Mouse (Mus musculus): ENCODE measurements at regions not wholly inside any gene's neighbourhood (a gene's known extent, or its start where the extent isn't known, plus 50 kb on each side); places are given as distances from the start of the nearest gene placed in this dataset.

DNA sequence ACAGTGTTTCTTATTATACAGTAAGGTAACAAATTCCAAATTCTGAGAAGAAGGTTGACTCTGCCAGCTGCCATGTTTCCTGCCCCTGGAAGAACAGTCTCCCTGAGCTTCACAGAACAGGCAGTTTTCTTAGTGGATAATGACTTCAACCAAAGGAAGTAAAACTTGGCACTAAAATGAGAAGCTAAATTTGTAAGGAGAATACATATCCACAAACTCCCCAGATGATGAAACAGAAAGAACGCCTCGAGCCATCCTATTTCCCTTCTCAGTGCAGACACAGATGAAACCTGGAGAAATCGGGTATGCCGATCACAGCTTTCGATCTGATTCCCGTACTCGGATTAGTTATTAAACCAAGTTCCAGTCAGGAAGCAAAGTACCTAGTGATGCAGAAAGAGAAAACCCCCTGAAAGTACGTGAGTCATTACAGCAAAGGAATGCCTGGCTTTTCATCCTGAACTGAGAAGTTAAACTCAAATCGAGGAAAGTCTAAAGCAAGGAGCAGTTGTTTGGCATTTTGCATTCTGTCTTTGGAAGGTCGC lies 143.7 kb downstream of the Nsun3 start:
- H3K4me3 ChIP-seq (ENCODE audit: insufficient read depth, low read depth, low read length) = no peak overlapping the region
- no peaks in the 10 kb centered on the region for H3K4me1 ChIP-seq (ENCODE audit: control insufficient read depth, insufficient read depth, low read length)
- 82% methylated on average over 10 of the region's 10 CpGs for WGBS
- TF ChIP-seq CTCF (IDR thresholded peaks at IDR 0.05; ENCODE audit: insufficient read depth, low read depth, low read length) (no peak), POLR2A (IDR thresholded peaks at IDR 0.05; ENCODE audit: insufficient read depth, low read depth, low read length) (no peak)
- H3K27ac ChIP-seq (ENCODE audit: insufficient read depth, low read depth, low read length) = no peak overlapping the region

DNA sequence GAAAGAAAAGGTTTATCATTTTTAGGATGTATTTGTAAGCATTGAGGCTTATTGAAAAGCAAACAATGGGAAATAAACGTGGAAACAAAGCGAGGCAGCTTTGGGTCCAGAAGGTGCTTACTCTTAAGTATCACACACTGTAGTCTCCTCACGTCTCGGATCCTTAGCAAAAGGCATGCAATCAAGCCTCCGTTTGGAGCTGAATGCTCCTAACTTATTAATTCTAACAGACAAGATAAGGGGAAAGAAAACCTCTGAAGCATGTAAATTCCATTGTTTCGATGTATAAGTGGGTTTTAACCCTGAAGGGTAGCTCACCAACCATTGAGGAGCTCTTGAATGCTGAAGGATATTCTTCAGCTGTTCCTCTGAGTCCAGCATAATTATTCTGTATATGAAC lies 162.7 kb downstream of the Nsun3 start:
- TF ChIP-seq CTCF (IDR thresholded peaks at IDR 0.05; ENCODE audit: insufficient read depth, low read depth, low read length) (no peak), POLR2A (IDR thresholded peaks at IDR 0.05; ENCODE audit: insufficient read depth, low read depth, low read length) (no peak)
- Histone ChIP-seq H3K27ac (ENCODE audit: insufficient read depth, low read depth, low read length) (no peak overlapping the region), H3K4me3 (ENCODE audit: insufficient read depth, low read depth, low read length) (no peak overlapping the region), H3K4me1 (ENCODE audit: control insufficient read depth, insufficient read depth, low read length) (no peaks in the 10 kb centered on the region)
- WGBS = 50% methylated on average over 6 of the region's 6 CpGs

DNA sequence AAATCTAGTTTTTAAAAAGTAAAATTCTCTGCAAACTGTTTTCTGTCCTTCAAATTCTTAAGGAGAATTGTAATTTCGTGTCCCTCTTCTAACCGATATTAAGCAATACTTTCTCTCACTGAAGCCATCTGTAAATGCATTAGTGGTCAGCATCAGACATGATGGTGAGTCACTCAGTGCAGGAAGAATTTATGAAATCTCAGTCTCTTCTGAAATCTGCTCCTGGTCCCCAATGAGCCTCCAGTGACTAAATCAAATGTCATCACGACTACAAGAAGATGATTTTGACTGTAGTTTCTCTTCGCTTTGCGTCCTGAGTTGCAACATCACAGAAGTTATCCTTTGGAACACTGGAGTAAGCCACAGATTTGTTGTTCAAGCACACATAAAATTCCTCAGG lies 175.7 kb downstream of the Nsun3 start:
- H3K27ac ChIP-seq (ENCODE audit: insufficient read depth, low read depth, low read length) = no peak overlapping the region
- WGBS = 93% methylated on average over 5 of the region's 5 CpGs
- no peaks in the 10 kb centered on the region for H3K4me1 ChIP-seq (ENCODE audit: control insufficient read depth, insufficient read depth, low read length)
- H3K4me3 ChIP-seq (ENCODE audit: insufficient read depth, low read depth, low read length) = no peak overlapping the region
- no peak for TF ChIP-seq CTCF (IDR thresholded peaks at IDR 0.05; ENCODE audit: insufficient read depth, low read depth, low read length)

DNA sequence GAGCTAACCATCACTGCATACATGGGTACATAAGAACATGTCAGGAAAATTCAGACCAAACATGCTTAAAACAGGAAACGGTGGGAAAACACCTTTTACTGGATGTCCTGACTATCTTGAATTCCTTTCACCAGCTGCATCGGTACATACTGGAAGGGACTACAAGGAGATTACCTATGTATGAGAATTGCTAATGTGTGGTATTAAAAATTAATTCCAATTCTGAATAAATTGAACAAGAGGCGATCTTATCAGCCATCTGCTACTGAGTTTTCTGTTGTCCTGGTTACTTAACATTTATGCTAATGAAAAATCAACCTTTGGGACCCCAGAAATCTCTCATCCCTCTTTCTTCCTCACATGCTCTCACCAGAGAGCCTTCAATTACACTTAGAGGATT lies 178.0 kb downstream of the Nsun3 start:
- H3K27ac ChIP-seq (ENCODE audit: insufficient read depth, low read depth, low read length) = no peak overlapping the region
- H3K4me1 ChIP-seq (ENCODE audit: control insufficient read depth, insufficient read depth, low read length) = no peaks in the 10 kb centered on the region
- no peak overlapping the region for H3K4me3 ChIP-seq (ENCODE audit: insufficient read depth, low read depth, low read length)
- TF ChIP-seq POLR2A (IDR thresholded peaks at IDR 0.05; ENCODE audit: insufficient read depth, low read depth, low read length) (no peak), CTCF (IDR thresholded peaks at IDR 0.05; ENCODE audit: insufficient read depth, low read depth, low read length) (no peak)
- WGBS = 95% methylated on average over 3 of the region's 3 CpGs

DNA sequence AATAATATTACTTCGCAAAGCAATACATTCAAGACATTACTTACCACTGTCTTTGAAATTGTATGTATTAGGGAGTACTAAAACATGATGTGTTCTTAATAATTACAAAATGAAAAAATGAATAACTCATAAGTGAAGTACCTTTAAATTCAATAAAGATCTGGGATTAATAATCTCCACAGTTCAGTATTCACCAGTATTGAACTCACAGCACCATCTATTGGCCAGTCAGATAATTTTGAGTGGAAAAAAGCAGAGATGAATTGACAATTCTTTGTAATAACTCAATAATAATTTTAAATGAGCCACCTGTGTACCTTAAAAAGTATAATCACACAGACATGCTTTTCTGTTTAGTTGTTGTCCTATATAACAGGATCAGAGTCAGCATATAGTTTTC lies 180.7 kb downstream of the Nsun3 start:
- no peak overlapping the region for H3K4me3 ChIP-seq (ENCODE audit: insufficient read depth, low read depth, low read length)
- TF ChIP-seq CTCF (IDR thresholded peaks at IDR 0.05; ENCODE audit: insufficient read depth, low read depth, low read length) (no peak), POLR2A (IDR thresholded peaks at IDR 0.05; ENCODE audit: insufficient read depth, low read depth, low read length) (no peak)
- no peaks in the 10 kb centered on the region for H3K4me1 ChIP-seq (ENCODE audit: control insufficient read depth, insufficient read depth, low read length)
- no peak overlapping the region for H3K27ac ChIP-seq (ENCODE audit: insufficient read depth, low read depth, low read length)
- 98% methylated on average over 1 of the region's 1 CpGs for WGBS

DNA sequence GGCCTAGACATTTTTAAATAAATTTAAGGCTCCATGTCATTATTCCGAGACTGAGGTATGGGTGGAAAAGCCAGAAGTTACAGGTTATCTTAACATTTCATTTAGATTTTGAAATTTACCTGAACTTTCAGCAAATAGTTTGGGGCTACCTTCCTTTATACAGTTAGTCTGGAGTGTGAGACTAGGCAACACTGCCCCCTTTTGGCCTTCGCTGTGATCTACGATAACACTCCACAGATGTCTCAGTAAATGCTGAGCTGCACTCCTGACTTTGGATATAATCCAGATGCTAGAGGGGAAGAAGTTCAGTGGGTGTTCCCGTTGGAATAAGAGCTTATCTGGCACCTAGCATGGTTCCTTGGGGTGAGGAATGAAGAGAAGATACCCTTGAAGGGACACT lies 224.6 kb downstream of the Nsun3 start:
- 39% methylated on average over 4 of the region's 4 CpGs for WGBS
- no peak for TF ChIP-seq CTCF (IDR thresholded peaks at IDR 0.05; ENCODE audit: insufficient read depth, low read depth, low read length)

DNA sequence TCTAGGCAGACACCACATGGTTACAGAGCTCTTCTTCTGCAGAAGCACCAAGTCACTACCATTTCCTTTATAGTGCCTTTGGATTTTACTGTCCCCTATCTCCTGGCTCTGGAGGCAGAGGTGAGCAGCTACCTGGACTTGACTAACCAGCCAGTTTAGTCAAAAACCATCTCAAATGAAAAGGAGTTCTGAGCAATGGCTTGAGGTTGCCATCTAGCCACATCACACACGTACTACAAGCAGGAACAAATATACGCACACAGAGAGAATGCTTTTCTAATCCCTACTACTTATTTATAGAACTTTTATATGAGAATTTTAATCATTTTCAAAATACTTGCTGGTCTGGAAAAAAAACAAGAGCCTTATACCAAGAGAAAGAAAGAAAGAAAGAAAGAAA lies 243.5 kb downstream of the Nsun3 start:
- Histone ChIP-seq H3K27ac (ENCODE audit: insufficient read depth, low read depth, low read length) (no peak overlapping the region), H3K4me1 (ENCODE audit: control insufficient read depth, insufficient read depth, low read length) (no peaks in the 10 kb centered on the region), H3K4me3 (ENCODE audit: insufficient read depth, low read depth, low read length) (no peak overlapping the region)
- WGBS = 88% methylated on average over 2 of the region's 2 CpGs
- TF ChIP-seq CTCF (IDR thresholded peaks at IDR 0.05; ENCODE audit: insufficient read depth, low read depth, low read length) (no peak), POLR2A (IDR thresholded peaks at IDR 0.05; ENCODE audit: insufficient read depth, low read depth, low read length) (no peak)

More for the DNA sequence above, 224.6 kb downstream of the Nsun3 start:
- Histone ChIP-seq H3K4me1 (ENCODE audit: control insufficient read depth, insufficient read depth, low read length) (no peaks in the 10 kb centered on the region), H3K4me3 (ENCODE audit: insufficient read depth, low read depth, low read length) (no peak overlapping the region), H3K27ac (ENCODE audit: insufficient read depth, low read depth, low read length) (no peak overlapping the region)

DNA sequence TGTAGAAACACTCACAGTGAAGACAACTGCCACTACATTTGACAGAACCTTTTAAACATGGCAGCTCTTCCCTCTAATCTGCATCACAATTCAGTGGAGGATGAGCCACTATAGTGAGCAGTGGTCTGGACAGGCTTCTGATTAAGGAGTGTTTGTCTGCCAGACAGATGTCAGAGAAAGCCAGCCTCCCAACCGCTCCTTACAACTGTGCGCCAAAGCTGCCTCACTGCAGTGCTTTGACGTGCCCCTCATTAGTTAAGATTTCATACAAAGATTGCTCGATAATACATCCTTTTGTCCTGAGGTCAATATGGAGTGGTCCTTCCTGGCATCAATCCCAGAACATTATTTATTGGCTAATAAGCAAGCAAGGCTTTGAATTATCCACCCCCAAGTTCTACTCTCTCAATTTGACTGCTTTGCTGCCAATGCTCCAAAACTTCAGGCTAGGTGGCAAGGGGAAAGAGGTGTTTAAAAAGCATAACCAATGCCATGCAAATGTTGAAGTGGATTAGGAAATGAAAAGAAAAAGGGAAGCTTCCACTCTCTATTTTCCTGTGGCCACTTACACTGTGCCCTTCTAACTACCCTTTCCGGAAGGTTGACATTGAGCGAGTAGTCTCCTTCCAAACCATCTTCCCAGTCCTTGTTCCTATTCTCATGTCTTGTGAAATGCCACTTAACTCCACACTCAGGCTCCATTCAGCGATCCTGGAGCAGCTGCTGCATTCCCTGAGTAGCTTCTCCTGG lies 248.7 kb downstream of the Nsun3 start:
- H3K4me3 ChIP-seq (ENCODE audit: insufficient read depth, low read depth, low read length) = no peak overlapping the region
- H3K4me1 ChIP-seq (ENCODE audit: control insufficient read depth, insufficient read depth, low read length) = no peaks in the 10 kb centered on the region
- TF ChIP-seq POLR2A (IDR thresholded peaks at IDR 0.05; ENCODE audit: insufficient read depth, low read depth, low read length) = no peak
- no peak for TF ChIP-seq CTCF (IDR thresholded peaks at IDR 0.05; ENCODE audit: insufficient read depth, low read depth, low read length)
- H3K27ac ChIP-seq (ENCODE audit: insufficient read depth, low read depth, low read length) = no peak overlapping the region
- 49% methylated on average over 7 of the region's 7 CpGs for WGBS

DNA sequence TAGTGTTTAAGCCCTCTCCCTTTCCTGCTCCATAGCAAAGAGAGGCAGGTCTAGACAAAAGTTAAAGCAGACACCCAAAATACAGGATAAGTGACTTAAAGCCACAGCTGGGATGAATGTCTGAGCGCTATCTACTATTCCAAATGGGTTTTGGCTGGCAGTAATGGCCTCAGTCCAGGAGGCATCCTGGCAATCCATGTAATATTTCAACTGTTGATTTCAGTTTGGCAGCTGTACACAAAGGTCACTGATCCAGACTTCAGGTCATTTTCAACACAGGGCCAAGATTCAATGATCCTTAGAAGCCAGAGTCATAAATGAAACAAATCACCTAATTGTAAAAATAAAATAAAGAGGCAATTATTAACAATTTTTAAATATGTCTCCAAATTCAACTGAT lies 277.3 kb downstream of the Nsun3 start:
- H3K27ac ChIP-seq (ENCODE audit: insufficient read depth, low read depth, low read length) = no peak overlapping the region
- WGBS = 90% methylated on average over 1 of the region's 1 CpGs
- TF ChIP-seq CTCF (IDR thresholded peaks at IDR 0.05; ENCODE audit: insufficient read depth, low read depth, low read length) (no peak), POLR2A (IDR thresholded peaks at IDR 0.05; ENCODE audit: insufficient read depth, low read depth, low read length) (no peak)
- no peaks in the 10 kb centered on the region for H3K4me1 ChIP-seq (ENCODE audit: control insufficient read depth, insufficient read depth, low read length)
- no peak overlapping the region for H3K4me3 ChIP-seq (ENCODE audit: insufficient read depth, low read depth, low read length)
